Mouse (Mus musculus) kidney, postnatal 36 days (tissue): ENCODE results near the gene Myl3.

Experiments used
- DNase-seq, 2 experiments: peaks; one replicate each; pipeline ENCODE4 v3.0.0; 2021 to 2022; ENCODE audit warnings: mixed read lengths in 2 of 2

Myl3 gene

GRCm38 (mm10) chr9:110741711-110742294 is at the start of gene Myl3:
Myl3 (plus strand) TSS chr9:110741861.
- no peak for DNase-seq

GRCm38 (mm10) chr9:110695165-110695755 is 46.4 kb upstream of the Myl3 start:
- peak in 1 of 2 experiments; percentile 40 for DNase-seq

- no peak for DNase-seq
Measured at GRCm38 (mm10) chr9:110696427-110696826, 45.2 kb upstream of the Myl3 start.

GRCm38 (mm10) chr9:110697465-110697864 is 44.2 kb upstream of the Myl3 start:
- DNase-seq: peak in 1 of 2 experiments; percentile 48

GRCm38 (mm10) chr9:110699574-110699973 is 42.1 kb upstream of the Myl3 start:
- no peak for DNase-seq

- peak; percentile 54 to 65 for DNase-seq
Measured at GRCm38 (mm10) chr9:110701114-110702032, 40.3 kb upstream of the Myl3 start.

GRCm38 (mm10) chr9:110702848-110703247 is 38.8 kb upstream of the Myl3 start:
- DNase-seq: no peak

GRCm38 (mm10) chr9:110703951-110704350 is 37.7 kb upstream of the Myl3 start:
- DNase-seq: no peak

- DNase-seq: no peak
Measured at GRCm38 (mm10) chr9:110706784-110707183, 34.9 kb upstream of the Myl3 start.

- DNase-seq: peak; percentile 84 to 89
Measured at GRCm38 (mm10) chr9:110709640-110710258, 31.9 kb upstream of the Myl3 start.

GRCm38 (mm10) chr9:110711532-110711931 is 30.1 kb upstream of the Myl3 start:
- DNase-seq: peak; percentile 53 to 68

- no peak for DNase-seq
Measured at GRCm38 (mm10) chr9:110711996-110712395, 29.7 kb upstream of the Myl3 start.

- peak in 1 of 2 experiments; percentile 64 for DNase-seq
Measured at GRCm38 (mm10) chr9:110712545-110712944, 29.1 kb upstream of the Myl3 start.

- no peak for DNase-seq
Measured at GRCm38 (mm10) chr9:110713389-110713788, 28.3 kb upstream of the Myl3 start.

GRCm38 (mm10) chr9:110715426-110715825 is 26.2 kb upstream of the Myl3 start:
- peak in 1 of 2 experiments; percentile 47 for DNase-seq

- peak; percentile 79 to 82 for DNase-seq
Measured at GRCm38 (mm10) chr9:110716775-110717174, 24.9 kb upstream of the Myl3 start.

GRCm38 (mm10) chr9:110718071-110718470 is 23.6 kb upstream of the Myl3 start:
- no peak for DNase-seq

- no peak for DNase-seq
Measured at GRCm38 (mm10) chr9:110718810-110719209, 22.9 kb upstream of the Myl3 start.

GRCm38 (mm10) chr9:110719977-110720376 is 21.7 kb upstream of the Myl3 start:
- peak in 1 of 2 experiments; percentile 33 for DNase-seq

- no peak for DNase-seq
Measured at GRCm38 (mm10) chr9:110722060-110722459, 19.6 kb upstream of the Myl3 start.

GRCm38 (mm10) chr9:110725721-110726135 is 15.9 kb upstream of the Myl3 start:
- DNase-seq: peak; percentile 75 to 77

- DNase-seq: no peak
Measured at GRCm38 (mm10) chr9:110726867-110727266, 14.8 kb upstream of the Myl3 start.

GRCm38 (mm10) chr9:110729841-110730240 is 11.8 kb upstream of the Myl3 start:
- DNase-seq: peak in 1 of 2 experiments; percentile 82
